Mouse (Mus musculus): ENCODE measurements around the gene Nid2.

Nid2 gene

GRCm38 (mm10) chr14:19777945-19778344 is 26.9 kb downstream of the Nid2 start:
- DNase-seq (ENCODE audit: extremely low read depth, low read depth, low spot score) = no peak

- no peak for DNase-seq (ENCODE audit: extremely low read depth, low read depth, low spot score)
Observed at GRCm38 (mm10) chr14:19785797-19786588, 34.9 kb downstream of the Nid2 start.

GRCm38 (mm10) chr14:19788443-19788842 is 37.4 kb downstream of the Nid2 start:
- no peak for DNase-seq (ENCODE audit: extremely low read depth, low read depth, low spot score)

GRCm38 (mm10) chr14:19794881-19795280 is 43.8 kb downstream of the Nid2 start:
- no peak for DNase-seq (ENCODE audit: extremely low read depth, low read depth, low spot score)

GRCm38 (mm10) chr14:19796541-19797304 is 45.7 kb downstream of the Nid2 start:
- DNase-seq (ENCODE audit: extremely low read depth, low read depth, low spot score) = no peak

GRCm38 (mm10) chr14:19800485-19800884 is 49.4 kb downstream of the Nid2 start:
- no peak for DNase-seq (ENCODE audit: extremely low read depth, low read depth, low spot score)

GRCm38 (mm10) chr14:19801474-19802215 is 50.6 kb downstream of the Nid2 start:
- no peak for DNase-seq (ENCODE audit: extremely low read depth, low read depth, low spot score)

GRCm38 (mm10) chr14:19803222-19803621 is 52.2 kb downstream of the Nid2 start:
- DNase-seq (ENCODE audit: extremely low read depth, low read depth, low spot score) = no peak

GRCm38 (mm10) chr14:19803623-19804022 is 52.6 kb downstream of the Nid2 start:
- no peak for DNase-seq (ENCODE audit: extremely low read depth, low read depth, low spot score)

- DNase-seq (ENCODE audit: extremely low read depth, low read depth, low spot score) = peak; percentile 11
Observed at GRCm38 (mm10) chr14:19807339-19807738, 56.3 kb downstream of the Nid2 start.

- no peak for DNase-seq (ENCODE audit: extremely low read depth, low read depth, low spot score)
Observed at GRCm38 (mm10) chr14:19807858-19808257, 56.8 kb downstream of the Nid2 start.

GRCm38 (mm10) chr14:19809934-19810333 is 58.9 kb downstream of the Nid2 start:
- no peak for DNase-seq (ENCODE audit: extremely low read depth, low read depth, low spot score)

GRCm38 (mm10) chr14:19813061-19813460 is 62.0 kb downstream of the Nid2 start:
- DNase-seq (ENCODE audit: extremely low read depth, low read depth, low spot score) = no peak

- no peak for DNase-seq (ENCODE audit: extremely low read depth, low read depth, low spot score)
Observed at GRCm38 (mm10) chr14:19817949-19818348, 66.9 kb downstream of the Nid2 start.

GRCm38 (mm10) chr14:19821686-19822085 is 70.6 kb downstream of the Nid2 start:
- DNase-seq (ENCODE audit: extremely low read depth, low read depth, low spot score) = no peak

GRCm38 (mm10) chr14:19823321-19824142 is 72.5 kb downstream of the Nid2 start, which contains the start of gene Rtraf:
Gene Rtraf, minus strand, starts transcription at chr14:19823824.
- peak; percentile 45 for DNase-seq (ENCODE audit: extremely low read depth, low read depth, low spot score)

GRCm38 (mm10) chr14:19825481-19825880 is 74.4 kb downstream of the Nid2 start:
- DNase-seq (ENCODE audit: extremely low read depth, low read depth, low spot score) = no peak

- no peak for DNase-seq (ENCODE audit: extremely low read depth, low read depth, low spot score)
Observed at GRCm38 (mm10) chr14:19836289-19836688, 85.2 kb downstream of the Nid2 start.

- DNase-seq (ENCODE audit: extremely low read depth, low read depth, low spot score) = no peak
Observed at GRCm38 (mm10) chr14:19839600-19840332, 88.7 kb downstream of the Nid2 start.

GRCm38 (mm10) chr14:19853471-19853870 is 102.4 kb downstream of the Nid2 start:
- DNase-seq (ENCODE audit: extremely low read depth, low read depth, low spot score) = no peak
